13 mouse cellular contexts compared by ENCODE assay signal in the genomic region with DNA sequence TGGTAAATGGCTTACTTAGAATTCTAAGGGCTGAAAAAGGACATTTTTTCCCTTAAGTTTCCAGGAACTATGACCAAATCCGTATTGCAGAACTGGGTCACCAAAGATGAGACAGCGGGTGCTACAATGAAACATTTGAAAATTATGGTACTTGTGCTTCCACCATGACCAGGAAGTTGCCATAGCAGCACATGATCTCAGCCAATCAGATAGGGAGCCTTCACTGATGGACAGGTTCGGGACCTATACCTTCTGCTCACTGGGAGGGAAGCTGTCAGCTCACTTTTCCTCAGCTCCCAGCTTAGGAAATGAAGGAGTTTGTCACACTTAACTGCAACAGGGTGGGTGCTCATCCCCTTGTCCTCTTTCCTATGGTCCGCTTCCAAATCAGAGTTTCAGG.
"Had no signal": no experiment of that assay in that cellular context is flagged by ENCODE, and none has a peak within 500 bp of the region (broad histone marks: within the 10 kb centered on the region; RNA-seq: fewer than 3 reads in every experiment).

No protein-coding gene starts in this region.

- DNase-seq: kidney, adult 2 months; kidney, postnatal 10 days; kidney, postnatal 36 days; liver, embryonic 13.5 days; lung, adult 2 months; lung, postnatal 14 days; lung, postnatal 4 days; midbrain, embryonic 14.5 days; right cerebral cortex, postnatal 4 days; thymus, postnatal 25 days had no signal

- ATAC-seq: intestine, postnatal 0 days had no signal

- H3K9me3 ChIP-seq: kidney, embryonic 15.5 days; liver, embryonic 13.5 days had no signal

- H3K4me2 ChIP-seq: kidney, embryonic 15.5 days; liver, embryonic 13.5 days; midbrain, embryonic 11.5 days had no signal

- H3K36me3 ChIP-seq: kidney, embryonic 15.5 days; liver, embryonic 13.5 days had no signal

- H3K9ac ChIP-seq: kidney, embryonic 15.5 days; liver, embryonic 13.5 days had no signal

- H3K4me1 ChIP-seq: kidney, embryonic 15.5 days; liver, embryonic 13.5 days had no signal

- H3K27me3 ChIP-seq: kidney, embryonic 15.5 days; liver, embryonic 13.5 days had no signal

- H3K27ac ChIP-seq: kidney, embryonic 15.5 days; liver, embryonic 13.5 days had no signal

- H3K4me3 ChIP-seq: kidney, embryonic 15.5 days; liver, embryonic 13.5 days had no signal
